7 mouse cellular contexts compared by ENCODE assay signal in the genomic region with DNA sequence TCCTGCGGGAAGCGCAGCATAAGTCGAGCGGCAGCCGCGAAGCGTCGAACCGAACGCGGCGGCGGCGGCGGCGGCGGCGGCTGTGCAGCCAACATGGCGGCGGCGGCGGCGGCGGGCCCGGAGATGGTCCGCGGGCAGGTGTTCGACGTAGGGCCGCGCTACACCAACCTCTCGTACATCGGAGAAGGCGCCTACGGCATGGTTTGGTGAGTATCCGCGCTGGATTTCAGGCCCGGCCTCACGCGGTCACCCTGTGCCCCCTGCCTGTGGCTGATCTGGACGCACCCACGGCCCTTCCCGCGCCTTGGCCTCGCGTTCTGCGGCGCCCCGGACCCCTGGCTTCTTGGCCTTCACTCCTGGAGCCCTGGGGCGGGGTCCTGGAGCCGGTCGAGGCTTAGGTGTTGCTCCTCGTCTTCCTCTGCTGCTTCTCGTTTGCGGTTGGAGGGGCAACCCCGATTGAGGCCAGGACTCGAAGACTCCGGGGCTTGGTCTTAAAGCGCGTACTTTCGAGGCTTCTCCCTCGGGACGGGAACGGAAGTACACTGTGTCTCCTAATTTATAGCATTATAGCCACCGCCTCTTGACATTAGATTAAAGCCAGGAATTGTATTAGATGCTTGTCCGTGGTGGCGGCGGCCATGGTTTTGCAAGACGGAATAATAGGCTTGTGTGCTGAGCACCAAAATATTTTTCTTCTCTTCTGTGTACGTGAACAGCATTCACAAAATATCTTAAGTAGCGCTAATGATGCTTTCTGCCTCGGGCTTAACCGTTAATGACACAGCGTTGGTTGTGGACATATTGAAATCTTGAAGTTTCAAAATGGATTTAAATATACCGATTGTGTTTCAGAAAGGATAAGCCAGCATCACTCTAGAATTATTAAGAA. TPM values are rescaled to one million over a fixed set of nuclear protein-coding genes. Genes with fewer than 3 reads are reported as not detected.
DNase-seq lines count a peak whose midpoint lies in the region; ATAC-seq and TF ChIP-seq lines count a peak whose summit lies in the region.

No protein-coding gene starts in this region.

- DNase-seq in CD8-positive naive resting alpha-beta T cell, adult 2 months (ENCODE audit: low read depth in 2 of 2, low spot score in 2 of 2), result peak; percentile 37 to 54
- peak; percentile 55 for DNase-seq in NIH3T3 (ENCODE audit: low read depth)
- no peak for DNase-seq in embryonic facial prominence, embryonic 10.5 days (ENCODE audit: low spot score)
- DNase-seq in kidney, adult 9 months, result peak; percentile 69

- no peaks in the 10 kb centered on the region for H3K27me3 ChIP-seq in embryonic facial prominence, embryonic 10.5 days (replicated peaks; ENCODE audit: low read depth, poor library complexity, severe bottlenecking)
- no peaks in the 10 kb centered on the region for H3K27me3 ChIP-seq in heart, embryonic 11.5 days (ENCODE audit: control insufficient read depth, insufficient read depth, low read length)
- no peaks in the 10 kb centered on the region for H3K27me3 ChIP-seq in lung, embryonic 15.5 days

- TF ChIP-seq POLR2A in olfactory bulb, adult 2 months (IDR thresholded peaks at IDR 0.05; ENCODE audit: insufficient read depth, low read depth, low read length), result no peak

- peak overlapping the region; percentile 94 for H3K9ac ChIP-seq in heart, embryonic 11.5 days (ENCODE audit: low read depth, low read length)
- peak overlapping the region; percentile 96 for H3K9ac ChIP-seq in lung, embryonic 15.5 days

- no peaks in the 10 kb centered on the region for H3K9me3 ChIP-seq in embryonic facial prominence, embryonic 10.5 days
- no peaks in the 10 kb centered on the region for H3K9me3 ChIP-seq in heart, embryonic 11.5 days (replicated peaks; ENCODE audit: control insufficient read depth, low read length)
- no peaks in the 10 kb centered on the region for H3K9me3 ChIP-seq in lung, embryonic 15.5 days

- H3K4me2 ChIP-seq in heart, embryonic 11.5 days, result peak overlapping the region; percentile 77
- peak overlapping the region; percentile 87 for H3K4me2 ChIP-seq in lung, embryonic 15.5 days

- TF ChIP-seq CTCF in olfactory bulb, adult 2 months (IDR thresholded peaks at IDR 0.05; ENCODE audit: insufficient read depth, low read depth, low read length), result no peak

- under 1% methylated on average over 75 of the region's 75 CpGs for WGBS in embryonic facial prominence, embryonic 10.5 days
- under 1% methylated on average over 75 of the region's 75 CpGs for WGBS in heart, embryonic 11.5 days (ENCODE audit: insufficient replicate concordance)
- WGBS in lung, embryonic 15.5 days, result under 1% methylated on average over 75 of the region's 75 CpGs
- under 1% methylated on average over 75 of the region's 75 CpGs for WGBS in olfactory bulb, adult 2 months

- H3K4me1 ChIP-seq in embryonic facial prominence, embryonic 10.5 days, result peaks cover 21% of the 10 kb centered on the region
- H3K4me1 ChIP-seq in heart, embryonic 11.5 days (ENCODE audit: control insufficient read depth, insufficient read depth, low read length), result peaks cover 13% of the 10 kb centered on the region
- H3K4me1 ChIP-seq in lung, embryonic 15.5 days, result peaks cover 17% of the 10 kb centered on the region
- peaks cover 4% of the 10 kb centered on the region; the same call in 1 of the 2 replicates for H3K4me1 ChIP-seq in olfactory bulb, adult 2 months (ENCODE audit: control insufficient read depth, insufficient read depth, low read length)

- H3K27ac ChIP-seq in embryonic facial prominence, embryonic 10.5 days (replicated peaks), result peak overlapping the region; percentile 97
- peak overlapping the region; percentile 93 for H3K27ac ChIP-seq in heart, embryonic 11.5 days (ENCODE audit: low read depth, low read length)
- peak overlapping the region; percentile 91 for H3K27ac ChIP-seq in lung, embryonic 15.5 days
- peak overlapping the region; percentile 90 for H3K27ac ChIP-seq in olfactory bulb, adult 2 months (ENCODE audit: insufficient read depth, low read depth, low read length)

- H3K4me3 ChIP-seq in embryonic facial prominence, embryonic 10.5 days, result peak overlapping the region; percentile 78
- H3K4me3 ChIP-seq in heart, embryonic 11.5 days (ENCODE audit: low read depth, low read length), result peak overlapping the region; percentile 96
- H3K4me3 ChIP-seq in lung, embryonic 15.5 days, result peak overlapping the region; percentile 98
- H3K4me3 ChIP-seq in olfactory bulb, adult 2 months (ENCODE audit: insufficient read depth, low read depth, low read length), result peak overlapping the region; percentile 75

- peak; percentile 65 for ATAC-seq in heart, embryonic 11.5 days (replicated peaks; ENCODE audit: insufficient number of reproducible peaks, low FRiP score, low TSS enrichment)
- ATAC-seq in lung, embryonic 15.5 days (ENCODE audit: borderline replicate concordance, extremely low read depth, low FRiP score, low TSS enrichment), result peak; percentile 78

- H3K36me3 ChIP-seq in embryonic facial prominence, embryonic 10.5 days (replicated peaks), result peaks cover 30% of the 10 kb centered on the region
- H3K36me3 ChIP-seq in heart, embryonic 11.5 days (ENCODE audit: control insufficient read depth, insufficient read depth, low read length), result no peaks in the 10 kb centered on the region; the same call in 1 of the 2 replicates
- peaks cover 9% of the 10 kb centered on the region; the same call in 1 of the 2 replicates for H3K36me3 ChIP-seq in lung, embryonic 15.5 days

RNA-seq across cellular contexts. Expression of a gene that starts 0.6 kb away (rescaled TPM):
- polyA plus RNA-seq in embryonic facial prominence, embryonic 10.5 days (2016; fragmentation: Nextera tagmentation; extraction: Ambion mirVana), result 141 TPM in 2 replicates
- polyA plus RNA-seq in heart, embryonic 11.5 days (2014; fragmentation: Nextera tagmentation; extraction: Ambion mirVana), result 146 and 165 TPM in 2 replicates
- 158 and 166 TPM in 2 replicates for polyA plus RNA-seq in lung, embryonic 15.5 days (2015; fragmentation: Nextera tagmentation; extraction: Ambion mirVana)
- polyA plus RNA-seq in olfactory bulb, adult 2 months (2012; ENCODE audit: insufficient read depth, insufficient read length, low replicate concordance, missing spikeins), result 179 and 489 TPM in 2 replicates
